Comparison of ENCODE assay signal across 10 mouse cellular contexts in the genomic region with DNA sequence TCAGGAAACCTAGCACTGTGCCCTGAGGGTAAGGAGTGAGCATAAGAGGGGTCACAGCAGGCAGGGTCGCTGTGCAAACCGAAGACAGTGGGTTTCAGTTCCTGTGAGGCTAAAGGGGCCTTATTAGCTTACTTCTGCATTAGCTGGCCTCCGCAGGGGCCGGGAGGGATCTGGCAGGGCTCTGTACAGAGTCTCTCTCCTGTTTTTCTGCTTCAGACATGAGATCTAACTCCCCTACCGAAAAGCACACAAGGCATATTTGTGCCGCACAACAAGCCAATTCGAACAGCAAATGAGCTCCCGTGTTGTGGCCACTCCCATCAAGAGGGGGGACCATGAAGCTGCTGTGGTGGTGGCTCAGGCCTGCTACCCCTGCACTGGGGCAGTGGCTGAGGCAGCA. TPM values are rescaled to one million over a fixed set of nuclear protein-coding genes. Genes with fewer than 3 reads are reported as not detected.
DNase-seq lines count a peak whose midpoint lies in the region; ATAC-seq and TF ChIP-seq lines count a peak whose summit lies in the region.
"Had no signal": no experiment of that assay in that cellular context is flagged by ENCODE, and none has a peak within 500 bp of the region (broad histone marks: within the 10 kb centered on the region; RNA-seq: fewer than 3 reads in every experiment).

No protein-coding gene starts in this region.

- 3% methylated on average over 8 of the region's 8 CpGs for WGBS in bone marrow, adult 2 months
- WGBS in midbrain, embryonic 13.5 days, result 26% methylated on average over 8 of the region's 8 CpGs

- H3K27me3 ChIP-seq in midbrain, embryonic 13.5 days, result 0 out of 2 replicates have a peak, but pooled peaks cover 3% of the 10 kb centered on the region

- H3K4me2 ChIP-seq in midbrain, embryonic 13.5 days (replicated peaks), result peak overlapping the region; percentile 33

- peak; percentile 33 for DNase-seq in layer of hippocampus, adult 11-12 months (ENCODE audit: low spot score)
- DNase-seq in layer of hippocampus, adult 8-10 months (ENCODE audit: low spot score in 2 of 2), result no peak
- no peak for DNase-seq in cerebellum, adult 8-10 months
- no peak for DNase-seq in gastrocnemius, postnatal 25 days
- DNase-seq in left cerebral cortex, adult 8-10 months (ENCODE audit: low spot score in 2 of 2), result no peak

- no peak for TF ChIP-seq CTCF in bone marrow, adult 2 months (IDR thresholded peaks at IDR 0.05; ENCODE audit: control insufficient read depth, insufficient read depth, low read length)

- ATAC-seq in granulocyte monocyte progenitor cell, adult 5-6 weeks (replicated peaks; ENCODE audit: poor library complexity, severe bottlenecking), result peak; percentile 63
- ATAC-seq in midbrain, embryonic 13.5 days, result peak; percentile 15; the same call in 1 of the 2 replicates

- no peaks in the 10 kb centered on the region for H3K36me3 ChIP-seq in midbrain, embryonic 13.5 days

- no peak overlapping the region for H3K4me3 ChIP-seq in bone marrow, adult 2 months (replicated peaks; ENCODE audit: control insufficient read depth, low read depth, low read length)
- H3K4me3 ChIP-seq in midbrain, embryonic 13.5 days (replicated peaks), result no peak overlapping the region

- H3K4me1 ChIP-seq in bone marrow, adult 2 months (ENCODE audit: control insufficient read depth, insufficient read depth, low read length), result peaks cover 11% of the 10 kb centered on the region
- peaks cover 39% of the 10 kb centered on the region for H3K4me1 ChIP-seq in midbrain, embryonic 13.5 days (replicated peaks)

- TF ChIP-seq POLR2A in bone marrow, adult 2 months (IDR thresholded peaks at IDR 0.05; ENCODE audit: borderline replicate concordance, control insufficient read depth, low read depth, low read length), result no peak

- no peaks in the 10 kb centered on the region for H3K9me3 ChIP-seq in midbrain, embryonic 13.5 days

- peak overlapping the region; percentile 2; the same call in 1 of the 2 replicates for H3K27ac ChIP-seq in bone marrow, adult 2 months (ENCODE audit: control insufficient read depth, insufficient read depth, low read depth, low read length, poor library complexity)
- H3K27ac ChIP-seq in midbrain, embryonic 13.5 days, result peak overlapping the region; percentile 65; the same call in 1 of the 2 replicates

- peak overlapping the region; percentile 58 for H3K9ac ChIP-seq in midbrain, embryonic 13.5 days (replicated peaks)

RNA-seq across cellular contexts. Expression of a gene that starts 5.6 kb away (rescaled TPM):
- 1 to 10 TPM; 3.1 to 5.9 (median 5.6) TPM for total RNA-seq in layer of hippocampus, adult 8-10 months (2022)
- 2.8 and 3.2 TPM in 2 replicates for polyA plus RNA-seq in bone marrow, adult 2 months (2011; ENCODE audit: insufficient read depth, insufficient read length, low replicate concordance, missing spikeins)
- total RNA-seq in granulocyte monocyte progenitor cell, adult 5-6 weeks (2014; fragmentation: Nextera tagmentation), result 1.2 and 6.5 TPM in 2 replicates
- 0.10 and 2.9 TPM in 2 replicates for total RNA-seq in granulocyte monocyte progenitor cell, adult 5-6 weeks (2017)
- polyA plus RNA-seq in midbrain, embryonic 13.5 days (2015; fragmentation: Nextera tagmentation; extraction: Ambion mirVana), result 2.6 and 3.0 TPM in 2 replicates
- total RNA-seq in gastrocnemius, postnatal 25 days (2021), result 1 to 10 TPM; 4.7 to 6.1 TPM
- total RNA-seq in left cerebral cortex, adult 8-10 months (2022), result 1 to 10 TPM; 3.6 to 9.2 (median 5.8) TPM

RNA-seq across cellular contexts. Expression of a gene that starts 18.3 kb away (rescaled TPM):
- under 1 TPM in 1 of 4 experiments, not detected in 3; 0.24 TPM for total RNA-seq in layer of hippocampus, adult 8-10 months (2022)
- polyA plus RNA-seq in bone marrow, adult 2 months (2011; ENCODE audit: insufficient read depth, insufficient read length, low replicate concordance, missing spikeins), result not detected in 2 replicates
- total RNA-seq in granulocyte monocyte progenitor cell, adult 5-6 weeks (2014; fragmentation: Nextera tagmentation), result not detected in 2 replicates
- not detected in 2 replicates for total RNA-seq in granulocyte monocyte progenitor cell, adult 5-6 weeks (2017)
- not detected in 2 replicates for polyA plus RNA-seq in midbrain, embryonic 13.5 days (2015; fragmentation: Nextera tagmentation; extraction: Ambion mirVana)
- not detected for total RNA-seq in gastrocnemius, postnatal 25 days (2021)
- total RNA-seq in left cerebral cortex, adult 8-10 months (2022), result under 1 TPM in 2 of 4 experiments, not detected in 2; 0.21 to 0.37 TPM
- total RNA-seq: hematopoietic stem cell, adult 5-6 weeks had no signal
- polyA plus RNA-seq: activated CD4-positive, CD25-positive, alpha-beta regulatory T cell, adult 4 months had no signal

RNA-seq across cellular contexts. Expression of a gene that starts 29.8 kb away (rescaled TPM):
- 1 to 10 TPM in 2 of 4 experiments, under 1 TPM in 2; 0.12 to 1.6 (median 0.86) TPM for total RNA-seq in layer of hippocampus, adult 8-10 months (2022)
- polyA plus RNA-seq in bone marrow, adult 2 months (2011; ENCODE audit: insufficient read depth, insufficient read length, low replicate concordance, missing spikeins), result 390 and 403 TPM in 2 replicates
- total RNA-seq in granulocyte monocyte progenitor cell, adult 5-6 weeks (2014; fragmentation: Nextera tagmentation), result 93.9 and 128 TPM in 2 replicates
- 200 and 221 TPM in 2 replicates for total RNA-seq in granulocyte monocyte progenitor cell, adult 5-6 weeks (2017)
- polyA plus RNA-seq in midbrain, embryonic 13.5 days (2015; fragmentation: Nextera tagmentation; extraction: Ambion mirVana), result 99.1 and 105 TPM in 2 replicates
- total RNA-seq in gastrocnemius, postnatal 25 days (2021), result under 1 TPM in 1 of 2 experiments, not detected in 1; 0.86 TPM
- 1 to 10 TPM in 1 of 4 experiments, under 1 TPM in 3; 0.14 to 1.3 (median 0.72) TPM for total RNA-seq in left cerebral cortex, adult 8-10 months (2022)

RNA-seq across cellular contexts. Expression of a gene that starts 53.0 kb away (rescaled TPM):
- total RNA-seq in layer of hippocampus, adult 8-10 months (2022), result 1 to 10 TPM in 1 of 4 experiments, under 1 TPM in 3; 0.54 to 1.3 (median 0.88) TPM
- 145 and 156 TPM in 2 replicates for polyA plus RNA-seq in bone marrow, adult 2 months (2011; ENCODE audit: insufficient read depth, insufficient read length, low replicate concordance, missing spikeins)
- total RNA-seq in granulocyte monocyte progenitor cell, adult 5-6 weeks (2014; fragmentation: Nextera tagmentation), result 198 and 208 TPM in 2 replicates
- total RNA-seq in granulocyte monocyte progenitor cell, adult 5-6 weeks (2017), result 90.8 and 105 TPM in 2 replicates
- polyA plus RNA-seq in midbrain, embryonic 13.5 days (2015; fragmentation: Nextera tagmentation; extraction: Ambion mirVana), result 34.5 and 36.2 TPM in 2 replicates
- 1 to 10 TPM; 2.8 to 4.3 TPM for total RNA-seq in gastrocnemius, postnatal 25 days (2021)
- 1 to 10 TPM in 3 of 4 experiments, under 1 TPM in 1; 0.52 to 1.7 (median 1.2) TPM for total RNA-seq in left cerebral cortex, adult 8-10 months (2022)

RNA-seq across cellular contexts. Expression of a gene that starts 53.2 kb away (rescaled TPM):
- 1 to 10 TPM; 4.0 to 5.4 (median 4.2) TPM for total RNA-seq in layer of hippocampus, adult 8-10 months (2022)
- polyA plus RNA-seq in bone marrow, adult 2 months (2011; ENCODE audit: insufficient read depth, insufficient read length, low replicate concordance, missing spikeins), result 16.9 and 21.8 TPM in 2 replicates
- 7.5 and 9.0 TPM in 2 replicates for total RNA-seq in granulocyte monocyte progenitor cell, adult 5-6 weeks (2014; fragmentation: Nextera tagmentation)
- total RNA-seq in granulocyte monocyte progenitor cell, adult 5-6 weeks (2017), result 1.4 and 1.9 TPM in 2 replicates
- 4.1 and 4.3 TPM in 2 replicates for polyA plus RNA-seq in midbrain, embryonic 13.5 days (2015; fragmentation: Nextera tagmentation; extraction: Ambion mirVana)
- 1 to 10 TPM; 1.9 to 3.1 TPM for total RNA-seq in gastrocnemius, postnatal 25 days (2021)
- 1 to 10 TPM; 4.2 to 9.0 (median 7.1) TPM for total RNA-seq in left cerebral cortex, adult 8-10 months (2022)

Comparison
In these comparisons a context has a peak if more than half of its experiments do, and no peak if none do; other contexts are left out.
1. RNA of a gene that starts 29.8 kb away (total RNA-seq): 93.9 to 221 TPM in granulocyte monocyte progenitor cell, adult 5-6 weeks; 0.12 to 1.6 TPM in layer of hippocampus, adult 8-10 months, 0.14 to 1.3 TPM in left cerebral cortex, adult 8-10 months and 0.86 TPM in gastrocnemius, postnatal 25 days; every median in the first group is over 10 times any median in the second.